Mouse (Mus musculus): ENCODE results near the gene Stxbp3.

GRCm38 (mm10) chr3:108889908-108890307 is 49.6 kb upstream of the Stxbp3 start, which contains the start of gene Fndc7:
- TF ChIP-seq CTCF (IDR thresholded peaks at IDR 0.05; ENCODE audit: insufficient read depth, low read depth, low read length) (no peak), POLR2A (IDR thresholded peaks at IDR 0.05; ENCODE audit: insufficient read depth, low read depth, low read length) (no peak)

Data from olfactory bulb, adult 2 months (tissue).